Mouse (Mus musculus): ENCODE results near the gene Sp7. TPM values are rescaled to one million over a fixed set of nuclear protein-coding genes. Genes with fewer than 3 reads are reported as not detected.

Gene Sp7
- total RNA-seq, 2 experiments from 2014 or later: not detected

GRCm38 (mm10) chr15:102393584-102394014, 26.6 kb upstream of the Sp7 start:
- intact Hi-C loops (cut with DNase I): no loop called here
- DNase-seq (ENCODE audit: low spot score): no peak

- no peak for DNase-seq (ENCODE audit: low spot score)
- intact Hi-C loops (cut with DNase I): no loop called here
These were observed 25.5 kb upstream of the Sp7 start for GRCm38 (mm10) chr15:102392520-102392919.

- DNase-seq (ENCODE audit: low spot score): no peak
- intact Hi-C loops (cut with DNase I): no loop called here
These were observed 22.0 kb upstream of the Sp7 start for GRCm38 (mm10) chr15:102388942-102389341.

- DNase-seq (ENCODE audit: low spot score): no peak
- intact Hi-C loops (cut with DNase I): no loop called here
These were observed 19.7 kb upstream of the Sp7 start for GRCm38 (mm10) chr15:102386640-102387039.

- intact Hi-C loops (cut with DNase I): no loop called here
- no peak for DNase-seq (ENCODE audit: low spot score)
These were observed 16.7 kb upstream of the Sp7 start for GRCm38 (mm10) chr15:102383671-102384070.

GRCm38 (mm10) chr15:102381575-102381974, 14.6 kb upstream of the Sp7 start:
- intact Hi-C loops (cut with DNase I): loop anchor here (1.0 kb wide), 2 partner anchors 40 to 61 kb away; no protein-coding TSS in a partner anchor
- DNase-seq (ENCODE audit: low spot score): peak; percentile 66

- DNase-seq (ENCODE audit: low spot score): peak; percentile 68
- intact Hi-C loops (cut with DNase I): loop anchor here (2.0 to 5.0 kb wide), 4 partner anchors 27 to 144 kb away; partner anchors contain the start of genes Aaas and Npff
These were observed 10.9 kb upstream of the Sp7 start for GRCm38 (mm10) chr15:102377810-102378262.

GRCm38 (mm10) chr15:102377163-102377543, 10.2 kb upstream of the Sp7 start:
- intact Hi-C loops (cut with DNase I): loop anchor here (2.0 to 5.0 kb wide), 4 partner anchors 26 to 145 kb away; partner anchors contain the start of genes Aaas and Npff
- DNase-seq (ENCODE audit: low spot score): peak; percentile 80

GRCm38 (mm10) chr15:102376453-102377162, 9.6 kb upstream of the Sp7 start:
- peak; percentile 40 for DNase-seq (ENCODE audit: low spot score)
- intact Hi-C loops (cut with DNase I): loop anchor here (2.0 to 5.0 kb wide), 4 partner anchors 26 to 146 kb away; partner anchors contain the start of genes Aaas and Npff

GRCm38 (mm10) chr15:102370727-102371126, 3.7 kb upstream of the Sp7 start:
- intact Hi-C loops (cut with DNase I): no loop called here
- DNase-seq (ENCODE audit: low spot score): no peak

- no peak for DNase-seq (ENCODE audit: low spot score)
- intact Hi-C loops (cut with DNase I): no loop called here
These were observed 3.0 kb upstream of the Sp7 start for GRCm38 (mm10) chr15:102369972-102370371.

- intact Hi-C loops (cut with DNase I): no loop called here
These were observed 744 bp downstream of the Sp7 start for GRCm38 (mm10) chr15:102366238-102366637.

GRCm38 (mm10) chr15:102364678-102365077, 2.3 kb downstream of the Sp7 start:
- intact Hi-C loops (cut with DNase I): no loop called here
- DNase-seq (ENCODE audit: low spot score): no peak

More at GRCm38 (mm10) chr15:102366238-102366637, 744 bp downstream of the Sp7 start:
- no peak for DNase-seq (ENCODE audit: low spot score)

GRCm38 (mm10) chr15:102362648-102363047, 4.3 kb downstream of the Sp7 start:
- DNase-seq (ENCODE audit: low spot score): no peak
- intact Hi-C loops (cut with DNase I): no loop called here

GRCm38 (mm10) chr15:102358834-102359233, 8.1 kb downstream of the Sp7 start:
- no peak for DNase-seq (ENCODE audit: low spot score)
- intact Hi-C loops (cut with DNase I): no loop called here

GRCm38 (mm10) chr15:102358126-102358525, 8.9 kb downstream of the Sp7 start:
- intact Hi-C loops (cut with DNase I): no loop called here
- DNase-seq (ENCODE audit: low spot score): no peak

GRCm38 (mm10) chr15:102356501-102357325, 10.3 kb downstream of the Sp7 start:
- no peak for DNase-seq (ENCODE audit: low spot score)
- intact Hi-C loops (cut with DNase I): no loop called here

- DNase-seq (ENCODE audit: low spot score): no peak
- intact Hi-C loops (cut with DNase I): no loop called here
These were observed 11.0 kb downstream of the Sp7 start for GRCm38 (mm10) chr15:102355871-102356441.

- DNase-seq (ENCODE audit: low spot score): no peak
- intact Hi-C loops (cut with DNase I): no loop called here
These were observed 11.7 kb downstream of the Sp7 start for GRCm38 (mm10) chr15:102355134-102355870.

GRCm38 (mm10) chr15:102353986-102354385, 13.0 kb downstream of the Sp7 start:
- intact Hi-C loops (cut with DNase I): no loop called here
- DNase-seq (ENCODE audit: low spot score): no peak

Data from heart, postnatal 25 days (tissue).